Mouse (Mus musculus) lung, embryonic 15.5 days (tissue): ENCODE measurements around the gene Ifnab. TPM values are rescaled to one million over a fixed set of nuclear protein-coding genes. Genes with fewer than 3 reads are reported as not detected.

Source experiments
- ATAC-seq: fragments of 200-750 bp; cut with Nextera tagmentation; 2 replicates; pipeline ENCODE4 v1.8.0; 2017; ENCODE audit warnings: moderate number of reproducible peaks, borderline replicate concordance; ENCODE audit not compliant: low FRiP score, low TSS enrichment; ENCODE audit errors: extremely low read depth
- H3K27ac ChIP-seq: fragments of 300-500 bp; sonication (generic); 2 replicates; pipeline ENCODE4 v1.5.1; 2015; ENCODE audit warnings: moderate library complexity, mild to moderate bottlenecking, inconsistent platforms
- H3K27me3 ChIP-seq: fragments of 300-500 bp; sonication (generic); 2 replicates; pipeline ENCODE4 v1.6.1; 2015; ENCODE audit warnings: inconsistent platforms
- H3K36me3 ChIP-seq: fragments of 300-500 bp; sonication (generic); 2 replicates; pipeline ENCODE4 v1.6.1; 2015; ENCODE audit warnings: inconsistent platforms
- H3K4me1 ChIP-seq: fragments of 300-500 bp; sonication (generic); 2 replicates; pipeline ENCODE4 v1.6.1; 2015; ENCODE audit warnings: inconsistent platforms
- H3K4me2 ChIP-seq: fragments of 300-500 bp; sonication (generic); 2 replicates; pipeline ENCODE4 v1.6.1; 2015; ENCODE audit warnings: inconsistent platforms, mild to moderate bottlenecking, moderate library complexity
- H3K4me3 ChIP-seq: fragments of 300-500 bp; sonication (generic); 2 replicates; pipeline ENCODE4 v1.5.1; 2015; ENCODE audit warnings: mild to moderate bottlenecking, inconsistent platforms
- H3K9ac ChIP-seq: fragments of 300-500 bp; sonication (generic); 2 replicates; pipeline ENCODE4 v1.6.1; 2015; ENCODE audit warnings: inconsistent platforms
- H3K9me3 ChIP-seq: fragments of 300-500 bp; sonication (generic); 2 replicates; pipeline ENCODE4 v1.6.1; 2016; ENCODE audit warnings: inconsistent platforms
- WGBS: fragments of 180-500 bp; shearing (Covaris S2); methylation state at CpG from one replicate; pipeline ENCODE4 v1.1.7; 2015; 5-methylcytosine and 5-hydroxymethylcytosine counted together
- polyA plus RNA-seq: library from polyadenylated mRNA; unstranded; fragments of >200 nt; fragmentation: Nextera tagmentation; extraction: Ambion mirVana; gene quantifications from 2 replicates; pipeline ENCODE4 v1.2.1, GENCODE M21; 2015

The Ifnab gene
- polyA plus RNA-seq, 1 experiment from 2014 or later, result not detected

DNA sequence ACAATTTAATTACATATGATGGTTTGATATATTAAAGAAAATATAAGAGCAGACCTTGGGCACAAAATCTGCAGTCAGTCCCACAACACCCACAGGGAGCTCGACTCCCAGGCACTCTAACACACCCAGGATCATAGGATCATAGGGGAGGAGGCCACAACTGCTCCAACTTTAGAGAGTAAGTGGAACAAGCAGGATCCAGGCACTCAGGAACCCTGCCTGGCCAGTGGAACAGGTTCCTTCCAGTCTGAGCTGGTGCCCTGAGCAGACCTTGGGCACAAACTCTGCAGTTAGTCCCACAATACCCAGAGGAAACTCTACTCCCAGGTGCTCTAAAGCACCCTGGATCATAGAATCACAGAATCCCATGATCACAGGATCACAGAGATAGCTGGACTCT lies 35.7 kb downstream of the Ifnab start:
- Histone ChIP-seq H3K4me3 (no peak overlapping the region), H3K9ac (no peak overlapping the region), H3K27ac (no peak overlapping the region), H3K4me2 (no peak overlapping the region), H3K36me3 (no peaks in the 10 kb centered on the region), H3K27me3 (no peaks in the 10 kb centered on the region), H3K9me3 (no peaks in the 10 kb centered on the region), H3K4me1 (no peaks in the 10 kb centered on the region)
- ATAC-seq, result no peak
- 24% methylated on average over 1 of the region's 1 CpGs for WGBS

DNA sequence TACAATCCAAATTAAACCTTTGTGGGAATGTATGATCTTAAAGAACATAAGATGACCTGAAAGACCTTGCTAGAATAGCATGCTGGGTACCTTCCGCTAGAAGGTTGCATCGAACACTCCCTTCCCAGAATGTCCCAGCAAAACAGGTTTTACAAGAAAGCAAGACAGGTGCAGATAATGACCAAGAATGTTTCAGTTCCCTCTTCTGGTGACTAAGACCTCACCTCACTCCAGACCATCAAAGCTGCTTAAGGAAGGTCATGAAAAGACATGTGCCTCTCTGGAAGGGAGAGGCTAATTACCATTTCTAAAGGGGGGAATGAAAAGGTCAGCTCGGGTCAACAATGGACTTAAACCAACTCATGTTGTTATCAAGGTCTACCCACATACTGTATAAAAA lies 37.5 kb downstream of the Ifnab start:
- no peaks in the 10 kb centered on the region for H3K4me1 ChIP-seq
- no peak for ATAC-seq

DNA sequence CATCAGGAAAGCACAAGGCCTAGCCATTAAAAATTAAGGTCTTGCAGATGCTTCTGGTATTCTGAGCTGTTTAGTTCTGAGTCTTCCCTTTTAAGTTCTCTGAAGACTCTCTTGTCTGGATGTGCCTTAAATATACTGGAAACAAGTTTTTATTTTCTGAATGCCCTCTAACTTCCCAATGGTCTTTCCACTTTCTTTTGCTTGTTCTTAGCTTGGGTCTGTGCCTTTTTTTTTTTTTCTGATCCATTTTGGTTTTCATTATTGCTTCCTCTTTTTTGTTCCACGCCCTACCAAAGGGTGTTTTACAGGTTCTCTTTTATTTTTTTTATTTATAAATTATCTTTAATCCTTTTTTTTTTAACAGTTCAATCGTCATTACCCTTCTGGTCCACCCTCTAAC lies 46.8 kb downstream of the Ifnab start, which contains the start of gene Ifna13:
Ifna13 (minus strand) TSS at position 101 of the 400 bp plus-strand sequence.
- Histone ChIP-seq H3K4me2 (no peak within 1 kb of the TSS), H3K36me3 (no peaks in the 10 kb centered on the region), H3K9me3 (no peaks in the 10 kb centered on the region), H3K9ac (no peak within 1 kb of the TSS), H3K4me3 (no peak within 1 kb of the TSS), H3K27me3 (no peaks in the 10 kb centered on the region), H3K27ac (no peak within 1 kb of the TSS), H3K4me1 (no peaks in the 10 kb centered on the region)
- no peak for ATAC-seq
- 51% methylated on average over 2 of the region's 2 CpGs for WGBS

More for the DNA sequence above, 37.5 kb downstream of the Ifnab start:
- Histone ChIP-seq H3K4me2 (no peak overlapping the region), H3K27ac (no peak overlapping the region), H3K27me3 (no peaks in the 10 kb centered on the region), H3K4me3 (no peak overlapping the region), H3K9ac (no peak overlapping the region), H3K9me3 (no peaks in the 10 kb centered on the region), H3K36me3 (no peaks in the 10 kb centered on the region)
- 77% methylated on average over 3 of the region's 3 CpGs for WGBS

DNA sequence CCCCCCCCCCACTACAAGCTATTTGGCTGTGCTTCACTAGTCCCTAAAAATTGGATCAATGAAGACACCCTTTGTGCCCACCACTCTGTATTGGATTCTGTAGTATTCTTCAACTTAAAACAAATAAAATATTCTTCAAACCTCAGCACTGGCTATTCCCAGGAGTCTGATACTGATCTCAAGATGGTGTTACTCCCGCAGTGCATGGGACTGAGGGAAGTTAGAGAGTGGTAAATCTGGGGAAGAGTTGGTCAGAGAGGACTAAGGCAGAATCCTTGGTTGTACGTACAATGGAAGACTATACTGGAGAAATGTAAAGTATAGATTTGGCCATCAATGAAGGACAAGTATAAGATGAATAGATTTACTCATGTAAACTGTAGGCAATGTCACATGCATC lies 48.6 kb downstream of the Ifnab start:
- no peak for ATAC-seq
- Histone ChIP-seq H3K27me3 (no peaks in the 10 kb centered on the region), H3K36me3 (no peaks in the 10 kb centered on the region), H3K4me2 (no peak overlapping the region), H3K4me3 (no peak overlapping the region), H3K9me3 (no peaks in the 10 kb centered on the region), H3K4me1 (no peaks in the 10 kb centered on the region), H3K9ac (no peak overlapping the region), H3K27ac (no peak overlapping the region)
- 13% methylated on average over 2 of the region's 2 CpGs for WGBS

DNA sequence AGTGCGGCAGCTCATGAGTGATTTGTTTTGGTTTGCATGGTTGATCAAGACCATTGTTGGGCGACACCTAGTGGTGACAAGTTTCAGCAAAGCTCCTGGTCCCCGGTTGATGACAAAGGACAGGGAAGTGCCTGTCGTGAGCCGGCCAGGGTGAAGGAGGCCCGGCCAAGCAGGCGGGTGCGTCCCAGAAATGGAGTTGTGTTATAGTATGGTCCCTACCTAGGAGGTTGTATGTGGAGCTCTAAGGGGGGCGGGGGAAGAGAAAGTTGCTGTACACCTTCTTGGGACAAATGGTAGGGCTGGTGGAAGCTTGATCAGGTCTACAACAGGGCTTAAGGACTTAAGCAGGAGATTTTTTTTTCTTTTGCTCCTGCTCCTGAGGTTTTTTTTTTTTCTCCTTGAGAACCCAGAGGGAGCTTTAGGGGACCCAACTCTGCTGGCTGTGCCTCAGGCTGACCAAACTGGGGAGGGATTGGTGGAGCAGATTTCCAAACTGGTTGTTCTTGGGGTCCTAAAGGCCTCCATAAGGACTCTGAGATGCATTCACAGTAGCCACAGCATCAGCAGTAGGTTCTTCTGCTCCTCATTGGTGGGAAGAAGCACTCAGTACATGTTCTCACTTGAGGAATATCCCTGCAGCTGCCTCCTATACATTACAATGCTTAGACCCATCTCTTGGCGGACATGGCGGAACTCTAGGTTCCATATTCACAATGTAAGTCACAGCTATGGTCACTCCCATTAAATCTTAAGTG lies 49.9 kb downstream of the Ifnab start:
- H3K4me1 ChIP-seq, result no peaks in the 10 kb centered on the region
- peak overlapping the region; percentile 50 for H3K4me2 ChIP-seq
- 0 out of 2 replicates have a peak overlapping the region, but pooled peaks have one; percentile 13 for H3K9ac ChIP-seq
- H3K9me3 ChIP-seq, result no peaks in the 10 kb centered on the region
- 7% methylated on average over 11 of the region's 11 CpGs for WGBS
- H3K36me3 ChIP-seq, result no peaks in the 10 kb centered on the region
- ATAC-seq, result peak; percentile 87
- H3K4me3 ChIP-seq, result peak overlapping the region; percentile 45
- no peaks in the 10 kb centered on the region for H3K27me3 ChIP-seq
- peak overlapping the region; percentile 22; the same call in 1 of the 2 replicates for H3K27ac ChIP-seq

DNA sequence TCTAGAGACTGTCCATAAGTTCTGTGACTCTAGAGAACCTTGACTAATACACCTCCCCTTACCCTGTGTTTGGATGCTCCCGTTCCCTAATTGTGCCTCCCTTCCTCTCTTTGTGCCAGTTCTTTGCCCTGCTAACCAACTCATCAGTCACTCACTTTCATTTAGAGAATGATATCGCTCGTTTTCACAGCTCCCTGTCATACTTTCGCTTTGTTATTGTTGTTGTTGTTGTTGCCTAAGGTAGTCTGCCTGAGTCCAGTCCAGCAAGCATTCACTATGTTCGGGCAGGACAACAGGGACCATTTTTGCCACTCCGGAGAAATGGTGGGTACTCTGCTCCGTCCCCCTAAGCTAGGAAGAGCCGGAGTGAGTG lies 50.5 kb downstream of the Ifnab start:
- Histone ChIP-seq H3K4me3 (peak overlapping the region; percentile 45), H3K4me2 (peak overlapping the region; percentile 50), H3K27ac (no peak overlapping the region), H3K9ac (0 out of 2 replicates have a peak overlapping the region, but pooled peaks have one; percentile 13), H3K27me3 (no peaks in the 10 kb centered on the region), H3K9me3 (no peaks in the 10 kb centered on the region), H3K4me1 (no peaks in the 10 kb centered on the region), H3K36me3 (no peaks in the 10 kb centered on the region)
- no peak for ATAC-seq
- WGBS, result 56% methylated on average over 8 of the region's 8 CpGs

Other genes starting within 250 kb of the Ifnab start
- gene Ifnb1, start 168.6 kb downstream of the Ifnab start, polyA plus RNA-seq, result not detected in 2 replicates
- gene Ifna15, start 133.1 kb downstream of the Ifnab start, polyA plus RNA-seq, result not detected in 2 replicates
- not detected in 2 replicates for gene Ifna14, start 119.6 kb downstream of the Ifnab start, polyA plus RNA-seq
- gene Ifna9, start 99.0 kb downstream of the Ifnab start, polyA plus RNA-seq, result not detected in 2 replicates
- not detected in 2 replicates for gene Ifna12, start 88.0 kb downstream of the Ifnab start, polyA plus RNA-seq
- not detected in 2 replicates for gene C87499, start 56.9 kb downstream of the Ifnab start, polyA plus RNA-seq
- gene Ifna13, start 46.9 kb downstream of the Ifnab start, polyA plus RNA-seq, result not detected in 2 replicates
- not detected in 2 replicates for gene Ifna16, start 14.4 kb downstream of the Ifnab start, polyA plus RNA-seq
- gene Ifna2, start 7.4 kb downstream of the Ifnab start, polyA plus RNA-seq, result not detected in 2 replicates
- 1.1 and 1.7 TPM in 2 replicates for gene Gm26566, start 30.4 kb upstream of the Ifnab start, polyA plus RNA-seq
- gene Klhl9, start 31.1 kb upstream of the Ifnab start, polyA plus RNA-seq, result 93.3 and 96.3 TPM in 2 replicates
- gene Gm13271, start 63.5 kb upstream of the Ifnab start, polyA plus RNA-seq, result not detected in 2 replicates
- gene Gm13283, start 68.8 kb upstream of the Ifnab start, polyA plus RNA-seq, result 0.21 and 0.68 TPM in 2 replicates
- 0.22 and 0.74 TPM in 2 replicates for gene Gm13290, start 82.5 kb upstream of the Ifnab start, polyA plus RNA-seq
- not detected in 2 replicates for gene Gm13289, start 85.6 kb upstream of the Ifnab start, polyA plus RNA-seq
- 0.39 TPM in 1 of 2 replicates, not detected in the other for gene Gm13272, start 88.5 kb upstream of the Ifnab start, polyA plus RNA-seq
- 0.66 TPM in 1 of 2 replicates, not detected in the other for gene Ifnz, start 90.8 kb upstream of the Ifnab start, polyA plus RNA-seq
- gene Gm13276, start 94.3 kb upstream of the Ifnab start, polyA plus RNA-seq, result not detected in 2 replicates
- not detected in 2 replicates for gene Gm13277, start 97.3 kb upstream of the Ifnab start, polyA plus RNA-seq
- not detected in 2 replicates for gene Gm13278, start 100.2 kb upstream of the Ifnab start, polyA plus RNA-seq
- not detected in 2 replicates for gene Gm13275, start 103.1 kb upstream of the Ifnab start, polyA plus RNA-seq
- not detected in 2 replicates for gene Gm13279, start 106.0 kb upstream of the Ifnab start, polyA plus RNA-seq
- gene Gm13285, start 108.3 kb upstream of the Ifnab start, polyA plus RNA-seq, result 1.5 and 1.7 TPM in 2 replicates
- not detected in 2 replicates for gene Gm13287, start 111.9 kb upstream of the Ifnab start, polyA plus RNA-seq
- 0.11 TPM in 1 of 2 replicates, not detected in the other for gene Gm13288, start 114.2 kb upstream of the Ifnab start, polyA plus RNA-seq
- gene Ifna7, start 124.9 kb upstream of the Ifnab start, polyA plus RNA-seq, result not detected in 2 replicates
- not detected in 2 replicates for gene Ifna11, start 128.6 kb upstream of the Ifnab start, polyA plus RNA-seq
- not detected in 2 replicates for gene Ifna6, start 136.1 kb upstream of the Ifnab start, polyA plus RNA-seq
- not detected in 2 replicates for gene Ifna5, start 144.2 kb upstream of the Ifnab start, polyA plus RNA-seq
- not detected in 2 replicates for gene Ifna4, start 150.5 kb upstream of the Ifnab start, polyA plus RNA-seq
- gene Ifna1, start 158.7 kb upstream of the Ifnab start, polyA plus RNA-seq, result not detected in 2 replicates
- gene Ifne, start 188.8 kb upstream of the Ifnab start, polyA plus RNA-seq, result not detected in 2 replicates